Mouse (Mus musculus) MEL (cell line): Measurements from ENCODE around the gene 0610010K14Rik. TPM values are rescaled to one million over a fixed set of nuclear protein-coding genes. Genes with fewer than 3 reads are reported as not detected.

Experiments
- DNase-seq: peaks from one replicate; pipeline ENCODE4 v3.0.0; 2011; ENCODE audit warnings: low read depth, low spot score
- H3K27ac ChIP-seq: 2 replicates; pipeline ENCODE4 v1.5.1; 2012; ENCODE audit warnings: low read depth, mild to moderate bottlenecking, control low read depth, low read length, moderate library complexity; ENCODE audit not compliant: control insufficient read depth
- H3K27me3 ChIP-seq, 2 experiments: fragments of 150-350 bp in 1 of 2; sonication (generic) in 1 of 2; 2 replicates each; pipeline ENCODE4 v1.6.1; 2012; ENCODE audit warnings: low read length in 2 of 2, mild to moderate bottlenecking in 2 of 2, improper control_type of control experiment in 1 of 2, moderate library complexity in 1 of 2; ENCODE audit not compliant: insufficient read depth in 2 of 2, control insufficient read depth in 1 of 2
- H3K36me3 ChIP-seq, 2 experiments: 2 replicates each; pipeline ENCODE4 v1.6.1; 2012 to 2014; ENCODE audit warnings: low read length in 2 of 2, improper control_type of control experiment in 1 of 2, inconsistent platforms in 1 of 2, mild to moderate bottlenecking in 1 of 2; ENCODE audit not compliant: insufficient read depth in 2 of 2, control insufficient read depth in 1 of 2
- H3K4me1 ChIP-seq, 2 experiments: fragments of 150-350 bp in 1 of 2; sonication (generic) in 1 of 2; 2 replicates each; pipeline ENCODE4 v1.6.1; 2012; ENCODE audit warnings: low read length in 2 of 2, improper control_type of control experiment in 1 of 2, mild to moderate bottlenecking in 1 of 2; ENCODE audit not compliant: insufficient read depth in 2 of 2, control insufficient read depth in 1 of 2
- H3K4me3 ChIP-seq, 2 experiments: fragments of 150-350 bp in 1 of 2; sonication (generic) in 1 of 2; 2 replicates each; pipeline ENCODE4 v1.5.1; 2012; ENCODE audit warnings: low read depth in 2 of 2, low read length in 2 of 2, mild to moderate bottlenecking in 2 of 2, moderate library complexity in 2 of 2, control low read depth in 1 of 2, improper control_type of control experiment in 1 of 2; ENCODE audit not compliant: control insufficient read depth in 1 of 2, insufficient read depth in 1 of 2
- H3K79me2 ChIP-seq: 2 replicates; pipeline ENCODE4 v1.6.1; 2012; ENCODE audit warnings: mild to moderate bottlenecking, low read length, moderate library complexity; ENCODE audit not compliant: control insufficient read depth, poor library complexity, insufficient read depth
- H3K9ac ChIP-seq: 2 replicates; pipeline ENCODE4 v1.6.1; 2012; ENCODE audit warnings: low read depth, mild to moderate bottlenecking, control low read depth, low read length, moderate library complexity; ENCODE audit not compliant: control insufficient read depth, poor library complexity, severe bottlenecking
- H3K9me3 ChIP-seq: fragments of 150-350 bp; sonication (generic); replicated peaks from 2 replicates; pipeline ENCODE4 v1.6.1; 2012; ENCODE audit warnings: mild to moderate bottlenecking, low read length, improper control_type of control experiment, moderate library complexity; ENCODE audit not compliant: insufficient read depth
- CHD2 ChIP-seq: IDR thresholded peaks from 2 replicates; pipeline ENCODE4 v1.6.1; 2011; ENCODE audit warnings: low read length, improper control_type of control experiment
- CTCF ChIP-seq, 3 experiments: IDR thresholded peaks in 2 of 3; conservative IDR thresholded peaks in 1 of 3; 2 replicates each; pipeline ENCODE4 v1.5.1; 2011 to 2012; ENCODE audit warnings: low read length in 3 of 3, low read depth in 2 of 3, mild to moderate bottlenecking in 2 of 3, improper control_type of control experiment in 1 of 3, inconsistent platforms in 1 of 3, mixed read lengths in 1 of 3, moderate library complexity in 1 of 3; ENCODE audit not compliant: control insufficient read depth in 1 of 3, insufficient read depth in 1 of 3, poor library complexity in 1 of 3, severe bottlenecking in 1 of 3
- E2F4 ChIP-seq: IDR thresholded peaks from 2 replicates; pipeline ENCODE4 v1.6.1; 2011; ENCODE audit warnings: low read depth, low read length, improper control_type of control experiment, borderline replicate concordance
- ELF1 ChIP-seq: IDR thresholded peaks from 2 replicates; pipeline ENCODE4 v1.6.1; 2014; ENCODE audit warnings: low read depth, mild to moderate bottlenecking, inconsistent platforms, low read length, improper control_type of control experiment, moderate library complexity
- ETS1 ChIP-seq: IDR thresholded peaks from 2 replicates; pipeline ENCODE4 v1.6.1; 2012; ENCODE audit warnings: low read depth, mild to moderate bottlenecking, inconsistent platforms, low read length, improper control_type of control experiment, moderate library complexity
- GATA1 ChIP-seq: IDR thresholded peaks from 2 replicates; pipeline ENCODE4 v1.6.1; 2011; ENCODE audit warnings: low read depth, low read length, improper control_type of control experiment
- KAT2A ChIP-seq: conservative IDR thresholded peaks from 2 replicates; pipeline ENCODE4 v1.6.1; 2012; ENCODE audit warnings: low read depth, low read length, improper control_type of control experiment, inconsistent platforms
- MEF2A ChIP-seq: IDR thresholded peaks from 2 replicates; pipeline ENCODE4 v1.6.1; 2014; ENCODE audit warnings: low read depth, mild to moderate bottlenecking, inconsistent platforms, low read length, improper control_type of control experiment; ENCODE audit not compliant: poor library complexity, insufficient replicate concordance, severe bottlenecking; ENCODE audit errors: extremely low read depth
- MYB ChIP-seq: IDR thresholded peaks from 2 replicates; pipeline ENCODE4 v1.6.1; 2011; ENCODE audit warnings: mild to moderate bottlenecking, low read depth, low read length, improper control_type of control experiment
- MYC ChIP-seq: IDR thresholded peaks from 2 replicates; pipeline ENCODE4 v1.6.1; 2011; ENCODE audit warnings: low read depth, mild to moderate bottlenecking, low read length, improper control_type of control experiment, moderate library complexity
- NELFE ChIP-seq: IDR thresholded peaks from 2 replicates; pipeline ENCODE4 v1.6.1; 2011; ENCODE audit warnings: low read depth, low read length, improper control_type of control experiment
- NRF1 ChIP-seq: IDR thresholded peaks from 2 replicates; pipeline ENCODE4 v1.6.1; 2014; ENCODE audit warnings: low read depth, mild to moderate bottlenecking, inconsistent platforms, low read length, improper control_type of control experiment, moderate library complexity; ENCODE audit not compliant: poor library complexity, insufficient read depth, severe bottlenecking
- POLR2A ChIP-seq, 2 experiments: IDR thresholded peaks; 2 replicates each; pipeline ENCODE4 v1.6.1; 2011 to 2012; ENCODE audit warnings: low read length in 2 of 2, mild to moderate bottlenecking in 2 of 2, control low read depth in 1 of 2, improper control_type of control experiment in 1 of 2, low read depth in 1 of 2, moderate library complexity in 1 of 2; ENCODE audit not compliant: control insufficient read depth in 1 of 2, insufficient read depth in 1 of 2, poor library complexity in 1 of 2
- POLR2AphosphoS5 ChIP-seq: IDR thresholded peaks from 2 replicates; pipeline ENCODE4 v1.6.1; 2012; ENCODE audit warnings: low read depth, borderline replicate concordance, mild to moderate bottlenecking, inconsistent platforms, low read length, moderate library complexity, mixed read lengths
- RAD21 ChIP-seq: IDR thresholded peaks from 2 replicates; pipeline ENCODE4 v1.6.1; 2011; ENCODE audit warnings: mild to moderate bottlenecking, low read depth, low read length, improper control_type of control experiment
- RCOR1 ChIP-seq: IDR thresholded peaks from 2 replicates; pipeline ENCODE4 v1.6.1; 2012; ENCODE audit warnings: low read depth, mild to moderate bottlenecking, inconsistent platforms, low read length, improper control_type of control experiment
- SMC3 ChIP-seq: IDR thresholded peaks from 2 replicates; pipeline ENCODE4 v1.6.1; 2011; ENCODE audit warnings: low read depth, low read length, improper control_type of control experiment
- TAL1 ChIP-seq: IDR thresholded peaks from 2 replicates; pipeline ENCODE4 v1.6.1; 2012; ENCODE audit warnings: mild to moderate bottlenecking, inconsistent platforms, low read length, moderate library complexity, mixed read lengths
- TBP ChIP-seq: IDR thresholded peaks from 2 replicates; pipeline ENCODE4 v1.8.0; 2011; ENCODE audit warnings: low read depth, low read length, improper control_type of control experiment
- TCF12 ChIP-seq: IDR thresholded peaks from 2 replicates; pipeline ENCODE4 v1.6.1; 2014; ENCODE audit warnings: low read depth, mild to moderate bottlenecking, inconsistent platforms, low read length, improper control_type of control experiment, moderate library complexity
- USF1 ChIP-seq: IDR thresholded peaks from 2 replicates; pipeline ENCODE4 v1.6.1; 2014; ENCODE audit warnings: low read depth, mild to moderate bottlenecking, inconsistent platforms, low read length, improper control_type of control experiment, moderate library complexity
- ZC3H11A ChIP-seq: IDR thresholded peaks from 2 replicates; pipeline ENCODE4 v1.6.1; 2012; ENCODE audit warnings: low read depth, mild to moderate bottlenecking, inconsistent platforms, low read length, improper control_type of control experiment
- ZKSCAN1 ChIP-seq: IDR thresholded peaks from 2 replicates; pipeline ENCODE4 v1.6.1; 2012; ENCODE audit warnings: low read depth, mild to moderate bottlenecking, inconsistent platforms, low read length, improper control_type of control experiment, moderate library complexity
- ZMIZ1 ChIP-seq: IDR thresholded peaks from 2 replicates; pipeline ENCODE4 v1.6.1; 2012; ENCODE audit warnings: low read depth, mild to moderate bottlenecking, inconsistent platforms, low read length, improper control_type of control experiment, moderate library complexity
- ZNF384 ChIP-seq: IDR thresholded peaks from 2 replicates; pipeline ENCODE4 v1.6.1; 2012; ENCODE audit warnings: low read depth, mild to moderate bottlenecking, inconsistent platforms, low read length, improper control_type of control experiment
- polyA plus RNA-seq, 2 experiments: library from polyadenylated mRNA; stranded (reverse) in 1 of 2; unstranded in 1 of 2; fragments of >175 nt in 1 of 2; fragments of >200 nt in 1 of 2; gene quantifications; 2 replicates each; pipeline versions ENCODE4 v1.2.1 to v1.2.4; 2012; ENCODE audit warnings: low replicate concordance in 2 of 2, low read depth in 1 of 2; ENCODE audit not compliant: insufficient read length in 2 of 2, insufficient read depth in 1 of 2, missing spikeins in 1 of 2
- total RNA-seq: library from RNA; depleted of rRNA; stranded (reverse); fragments of 300-350 nt; gene quantifications from 2 replicates; pipeline ENCODE4 v1.2.3, GENCODE M21; 2012

The 0610010K14Rik gene
- total and polyA plus RNA-seq, 3 experiments: 60.4 to 189 TPM; not detected in 1

GRCm38 (mm10) chr11:70230239-70230727, 7.4 kb downstream of the 0610010K14Rik start:
- H3K27ac ChIP-seq: no peak overlapping the region
- no peaks in the 10 kb centered on the region; a peak in 1 of 4 replicates for H3K36me3 ChIP-seq
- H3K27me3 ChIP-seq: no peaks in the 10 kb centered on the region
- no peak overlapping the region; a peak in 1 of 4 replicates for H3K4me3 ChIP-seq
- peaks cover 0 to 4% of the 10 kb centered on the region in 2 experiments; a peak in 1 of 4 replicates for H3K4me1 ChIP-seq
- no peaks in the 10 kb centered on the region for H3K79me2 ChIP-seq
- peak; percentile 89 for DNase-seq
- H3K9me3 ChIP-seq: no peaks in the 10 kb centered on the region
- no peak for TF ChIP-seq POLR2AphosphoS5
- TF ChIP-seq ZC3H11A: peak; percentile 73
- no peak for TF ChIP-seq NELFE
- TF ChIP-seq ZKSCAN1: no peak
- no peak for TF ChIP-seq MYC
- no peak for TF ChIP-seq GATA1
- TF ChIP-seq E2F4: no peak
- TF ChIP-seq MEF2A: no peak
- no peak for TF ChIP-seq TAL1
- TF ChIP-seq CHD2: no peak
- no peak for TF ChIP-seq TBP
- no peak for TF ChIP-seq MYB
- TF ChIP-seq SMC3: peak; percentile 91
- no peak for TF ChIP-seq ELF1
- peak; percentile 95 to 98 (median 98) for TF ChIP-seq CTCF (IDR thresholded peaks at IDR 0.05 in 2 of 3, conservative IDR thresholded peaks at IDR 0.05 in 1 of 3; ENCODE audit: control insufficient read depth in 1 of 3, insufficient read depth in 1 of 3, low read depth in 2 of 3, low read length in 3 of 3, poor library complexity in 1 of 3, severe bottlenecking in 1 of 3)
- TF ChIP-seq ZNF384: no peak
- TF ChIP-seq POLR2A (IDR thresholded peaks at IDR 0.05; ENCODE audit: control insufficient read depth in 1 of 2, insufficient read depth in 1 of 2, low read depth in 1 of 2, low read length in 2 of 2, poor library complexity in 1 of 2): 0 out of 4 replicates have a peak, but pooled peaks of 1 of the 2 experiments have one; percentile 8
- peak; percentile 92 for TF ChIP-seq RAD21
- TF ChIP-seq NRF1: no peak
- peak overlapping the region; percentile 10; the same call in 1 of the 2 replicates for H3K9ac ChIP-seq

- Histone ChIP-seq H3K27ac (no peak within 1 kb of the TSS), H3K36me3 (no peaks in the 10 kb centered on the region; a peak in 1 of 4 replicates), H3K79me2 (no peaks in the 10 kb centered on the region), H3K9ac (peak within 1 kb of the TSS; percentile 10; the same call in 1 of the 2 replicates), H3K9me3 (no peaks in the 10 kb centered on the region), H3K27me3 (no peaks in the 10 kb centered on the region), H3K4me1 (peaks cover 0 to 4% of the 10 kb centered on the region in 2 experiments; a peak in 1 of 4 replicates), H3K4me3 (no peak within 1 kb of the TSS; a peak in 1 of 4 replicates)
- DNase-seq: no peak
- TF ChIP-seq TCF12: no peak
- TF ChIP-seq KAT2A: no peak
- TF ChIP-seq MEF2A: no peak
- no peak for TF ChIP-seq ETS1
- no peak for TF ChIP-seq USF1
- TF ChIP-seq POLR2A (IDR thresholded peaks at IDR 0.05; ENCODE audit: control insufficient read depth in 1 of 2, insufficient read depth in 1 of 2, low read depth in 1 of 2, low read length in 2 of 2, poor library complexity in 1 of 2): no peak
- no peak for TF ChIP-seq ZNF384
- no peak for TF ChIP-seq NRF1
- TF ChIP-seq E2F4: no peak
- TF ChIP-seq RCOR1: no peak
- no peak for TF ChIP-seq ZMIZ1
Observed at GRCm38 (mm10) chr11:70229260-70230010, 8.3 kb downstream of the 0610010K14Rik start, which contains the start of gene Bcl6b. Gene Bcl6b, minus strand, starts transcription at chr11:70229798.
